Mouse (Mus musculus) frontal cortex, adult 2 months (tissue): Measurements from ENCODE around the gene Calm3. TPM values are rescaled to one million over a fixed set of nuclear protein-coding genes. Genes with fewer than 3 reads are reported as not detected.
A peak's percentile ranks its signal among the peaks of the same experiment; 100 is the strongest.

Source experiments
- DNase-seq, 2 experiments: peaks; one replicate each; pipeline ENCODE4 v3.0.0; 2022; ENCODE audit warnings: low spot score in 1 of 2; ENCODE audit errors: extremely low spot score in 1 of 2
- polyA plus RNA-seq: library from polyadenylated mRNA; depleted of rRNA; stranded (reverse); fragments of >200 nt; gene quantifications from 2 replicates; pipeline ENCODE4 v1.2.3, GENCODE M21; 2012

The Calm3 gene
- polyA plus RNA-seq, 1 experiment, result 1,679 TPM

DNA sequence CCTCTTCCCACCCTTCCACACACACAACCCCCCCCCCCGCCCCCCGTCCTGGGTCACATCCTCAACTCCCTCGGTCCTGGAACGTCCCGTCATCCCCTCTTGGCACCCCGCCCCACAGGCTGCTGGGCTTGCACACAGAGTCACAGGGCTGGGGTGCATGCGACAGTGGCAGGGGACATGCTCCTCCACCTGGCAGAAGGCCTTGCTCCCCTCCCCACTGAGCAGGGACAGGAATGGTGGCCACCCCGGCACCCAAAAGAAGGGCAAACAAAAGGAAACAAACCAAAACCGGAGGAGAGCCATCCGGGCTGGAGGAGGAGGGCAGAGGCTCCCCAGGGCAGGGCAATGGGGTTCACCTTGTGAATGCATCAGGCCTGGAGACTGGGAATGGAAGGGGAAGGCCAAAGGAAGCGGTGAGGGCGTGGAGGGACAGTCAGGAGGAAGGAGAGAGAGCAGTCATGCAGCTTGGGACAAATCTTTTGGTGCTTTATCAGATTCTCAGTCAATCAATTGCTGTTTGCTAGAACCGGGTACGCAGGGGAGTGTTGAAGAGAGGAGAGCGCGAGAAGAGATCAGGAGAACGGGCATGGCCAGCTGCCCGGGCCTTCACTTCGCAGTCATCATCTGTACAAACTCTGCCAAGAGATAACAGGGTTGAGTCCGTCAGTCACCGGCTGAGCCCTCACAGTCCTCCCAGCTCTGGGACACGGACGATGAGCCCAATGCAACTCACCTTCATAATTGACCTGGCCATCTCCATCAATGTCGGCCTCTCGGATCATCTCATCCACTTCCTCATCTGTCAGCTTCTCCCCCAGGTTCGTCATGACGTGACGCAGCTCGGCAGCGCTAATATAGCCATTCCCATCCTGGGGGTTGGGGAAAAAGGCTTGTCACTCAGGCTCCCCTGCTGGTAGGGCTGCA is 7.3 kb downstream of the Calm3 start:
- DNase-seq, result no peak

DNA sequence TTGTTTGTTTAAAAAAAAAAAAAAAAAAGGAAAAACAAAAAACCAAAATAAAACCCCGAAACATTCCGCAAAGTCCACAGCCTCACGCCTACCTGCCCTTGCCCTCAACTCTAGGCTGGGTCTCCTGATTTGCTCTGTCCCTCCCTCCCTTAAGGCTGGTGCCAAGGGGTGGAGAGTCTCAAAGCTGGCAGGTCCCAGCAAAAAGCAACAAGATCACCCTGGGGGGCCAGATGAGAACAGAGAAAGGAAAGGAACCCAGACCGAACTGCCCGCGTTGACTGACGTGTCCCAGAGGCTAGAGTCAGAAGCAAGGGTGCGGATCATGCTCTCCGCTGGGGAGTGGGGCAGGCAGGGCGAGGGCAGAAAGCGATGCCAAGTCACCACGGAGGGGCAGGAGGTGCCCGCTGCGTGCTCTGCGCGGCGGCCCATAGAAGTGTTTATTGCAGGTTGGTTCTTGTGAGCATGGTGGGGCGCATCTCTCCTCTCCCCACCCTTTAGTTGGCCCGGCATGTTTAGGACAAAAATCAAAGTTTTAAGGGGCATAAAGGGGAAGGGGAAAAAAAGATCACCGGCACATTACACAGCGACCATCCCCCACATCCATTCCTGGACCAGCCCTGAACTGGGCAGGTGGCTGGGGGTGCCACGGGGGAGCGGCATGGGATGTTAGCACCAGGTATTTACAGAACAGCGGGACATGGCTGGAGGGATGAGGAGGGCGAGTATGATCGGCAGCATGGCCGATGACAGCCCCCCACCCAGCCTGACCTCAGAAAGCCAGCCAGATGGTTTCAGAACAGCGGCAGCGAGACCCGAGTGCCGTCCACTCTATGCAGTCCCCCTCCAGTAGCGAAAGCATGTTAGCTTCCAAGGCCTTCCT is 8.2 kb downstream of the Calm3 start:
- DNase-seq, result no peak

GRCm38 (mm10) chr7:16914453-16915343 is 9.2 kb downstream of the Calm3 start:
- DNase-seq, result no peak

DNA sequence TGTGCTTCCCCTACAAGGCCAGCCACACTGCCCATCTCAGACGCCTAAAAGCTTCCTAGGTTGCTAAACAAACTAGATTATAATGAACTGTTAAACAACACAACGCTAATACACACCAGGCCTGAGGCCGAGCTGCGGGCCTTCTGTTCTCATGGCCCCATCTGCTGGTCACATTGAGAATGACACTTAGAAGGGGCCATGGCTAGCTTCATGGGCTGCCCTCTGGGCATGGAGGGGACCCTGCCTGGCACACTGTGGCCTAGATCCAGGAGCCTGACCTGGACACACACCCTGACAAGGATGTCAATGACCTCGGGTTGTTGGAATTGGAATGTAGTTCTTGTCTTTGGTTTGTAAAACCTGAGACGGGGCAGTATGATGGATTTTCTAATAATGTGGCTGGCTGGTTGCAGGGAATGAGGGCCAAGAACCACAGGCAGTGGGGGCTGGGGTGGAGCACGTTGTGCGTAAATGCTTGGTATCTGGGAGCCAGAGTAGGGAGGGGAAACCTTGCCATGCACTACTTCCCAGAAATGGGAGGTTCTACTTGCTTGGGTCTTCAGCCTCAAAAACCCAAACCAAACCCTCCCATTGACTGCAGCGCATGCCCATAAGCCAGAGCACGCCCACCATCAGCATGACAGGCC is 10.0 kb downstream of the Calm3 start:
- peak in 1 of 2 experiments; percentile 85 for DNase-seq

GRCm38 (mm10) chr7:16912360-16912759 is 11.6 kb downstream of the Calm3 start:
- DNase-seq, result no peak

DNA sequence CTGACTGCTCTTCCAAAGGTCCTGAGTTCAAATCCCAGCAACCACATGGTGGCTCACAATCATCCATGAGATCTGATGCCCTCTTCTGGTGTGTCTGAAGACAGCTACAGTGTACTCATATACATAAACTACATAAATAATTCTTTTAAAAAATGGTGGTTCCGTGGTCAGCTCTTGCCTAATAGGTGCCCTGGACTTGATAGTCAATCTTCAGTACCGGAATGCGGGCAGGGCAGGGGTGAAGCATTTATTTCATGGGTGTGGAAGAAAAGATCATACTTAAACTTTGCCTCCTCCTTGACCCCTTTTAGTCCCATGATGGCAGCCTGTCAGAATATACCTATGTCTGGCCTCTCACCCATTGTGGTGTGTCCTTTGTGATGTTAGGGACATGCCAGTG is 12.0 kb downstream of the Calm3 start:
- no peak for DNase-seq

DNA sequence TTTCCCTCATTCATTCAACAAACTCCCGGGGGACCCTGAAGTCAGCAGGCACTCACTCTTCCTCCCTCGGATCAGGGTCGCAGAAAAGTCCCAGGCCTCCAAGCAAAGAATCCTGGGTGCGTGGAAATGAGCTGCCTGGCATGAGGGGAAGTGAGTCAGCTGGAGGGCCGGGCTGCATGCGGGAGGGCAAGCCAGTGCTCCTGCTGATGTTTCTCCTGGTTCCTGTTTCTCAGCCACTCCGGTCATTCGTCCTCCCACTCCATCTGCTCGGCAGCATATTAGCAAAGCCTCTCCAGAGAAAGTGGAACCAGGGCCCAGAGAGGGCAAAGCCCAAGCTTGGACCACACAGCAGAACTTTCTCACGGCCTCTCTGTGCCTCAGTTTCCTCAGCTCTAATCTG is 14.0 kb downstream of the Calm3 start:
- DNase-seq, result no peak

GRCm38 (mm10) chr7:16908859-16909258 is 15.1 kb downstream of the Calm3 start:
- DNase-seq, result no peak

DNA sequence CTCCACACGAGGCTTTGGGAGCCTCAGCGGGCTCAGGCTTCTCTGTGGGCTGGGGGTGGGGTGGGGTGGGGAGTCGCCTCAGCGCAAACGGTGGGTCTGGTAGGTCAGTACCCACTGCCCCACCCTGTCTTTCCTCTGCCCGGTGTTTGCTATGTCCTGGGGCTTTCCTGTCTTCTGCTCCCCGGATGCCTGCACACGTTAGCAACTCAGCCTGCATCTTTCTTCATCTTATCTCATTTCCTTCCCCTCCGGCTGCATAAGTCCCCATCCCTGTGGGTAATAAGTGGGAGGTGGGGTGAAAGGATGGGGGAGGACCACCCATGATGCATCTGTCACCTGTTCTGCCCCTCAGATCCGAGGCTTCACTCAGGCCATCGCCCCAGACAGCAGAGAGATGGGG is 15.5 kb downstream of the Calm3 start:
- DNase-seq, result no peak

DNA sequence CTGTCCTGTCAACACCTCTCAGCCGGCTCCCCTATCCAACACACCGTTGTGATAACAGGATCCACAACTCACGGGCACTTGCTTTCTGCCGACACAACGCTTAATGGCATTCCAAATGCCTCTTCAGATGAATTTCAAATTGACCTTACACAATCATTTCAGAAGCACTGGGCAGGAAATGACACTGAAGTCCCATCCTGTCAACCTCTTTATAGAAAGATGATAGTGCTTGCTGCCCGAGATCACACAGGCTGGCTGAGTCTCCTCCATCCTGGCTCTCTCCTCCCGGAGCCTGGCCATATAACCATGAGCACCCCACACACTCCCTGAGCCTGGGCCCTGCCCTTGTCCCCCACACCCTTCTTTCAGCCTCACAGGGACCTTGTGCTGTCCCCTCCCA is 16.1 kb downstream of the Calm3 start:
- no peak for DNase-seq

GRCm38 (mm10) chr7:16906889-16907559 is 16.9 kb downstream of the Calm3 start:
- no peak for DNase-seq

GRCm38 (mm10) chr7:16906281-16906680 is 17.6 kb downstream of the Calm3 start, which contains the start of gene Ptgir:
TSS of gene Ptgir (plus strand) at chr7:16906490.
- no peak for DNase-seq

- DNase-seq, result no peak
Observed at GRCm38 (mm10) chr7:16905491-16906021, 18.4 kb downstream of the Calm3 start.

DNA sequence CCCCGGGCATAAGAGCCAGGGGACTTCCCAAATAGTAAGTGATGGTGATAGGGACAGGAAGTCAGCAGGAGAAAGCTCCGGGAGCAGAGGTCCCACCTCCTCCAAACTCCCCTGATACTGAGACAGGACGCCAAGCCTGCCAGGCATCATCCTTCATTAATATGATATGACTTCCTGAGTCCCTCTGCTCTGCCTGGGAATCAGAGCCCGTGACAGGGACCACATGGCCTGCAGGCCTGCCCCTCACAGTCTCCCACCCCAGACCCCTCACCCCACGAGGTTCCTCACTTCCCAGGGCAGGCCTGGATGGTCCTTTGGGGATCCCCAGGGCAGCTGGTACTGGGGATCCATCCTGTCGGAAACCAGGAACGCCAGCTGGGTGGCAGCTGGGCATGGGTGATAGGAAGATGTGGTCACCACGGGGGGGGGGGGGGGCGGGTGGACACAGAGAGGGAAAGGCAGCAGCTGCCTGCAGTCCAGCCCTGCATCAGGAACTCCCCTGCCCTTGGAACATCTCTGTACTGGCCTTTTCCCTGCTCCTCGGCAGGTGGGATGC is 19.7 kb downstream of the Calm3 start:
- DNase-seq, result no peak

DNA sequence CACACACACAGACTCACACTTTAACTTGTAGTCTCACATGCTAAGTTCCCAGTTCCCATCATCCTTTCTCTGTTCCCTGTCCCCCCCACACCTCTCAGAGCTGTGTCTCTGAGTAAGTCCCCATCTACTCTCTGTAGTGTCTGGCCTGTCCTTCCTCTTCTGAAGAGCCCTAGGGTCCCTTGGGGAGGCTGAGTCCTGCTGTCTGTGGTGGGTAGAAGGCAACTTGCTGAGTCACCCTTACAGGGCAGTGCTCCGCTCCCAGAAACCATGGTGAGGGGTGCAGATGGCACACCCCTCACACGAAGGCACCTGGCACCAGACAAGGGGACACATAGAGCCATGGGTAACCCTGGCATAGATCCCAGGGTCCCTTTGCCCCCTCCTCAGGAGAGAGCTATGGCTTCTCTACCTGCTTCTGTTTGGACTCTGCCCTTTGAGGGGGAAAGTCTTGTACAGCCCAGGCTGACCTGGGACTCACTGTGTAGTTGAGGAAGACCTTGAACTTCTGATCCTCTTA is 20.4 kb downstream of the Calm3 start:
- DNase-seq, result no peak

DNA sequence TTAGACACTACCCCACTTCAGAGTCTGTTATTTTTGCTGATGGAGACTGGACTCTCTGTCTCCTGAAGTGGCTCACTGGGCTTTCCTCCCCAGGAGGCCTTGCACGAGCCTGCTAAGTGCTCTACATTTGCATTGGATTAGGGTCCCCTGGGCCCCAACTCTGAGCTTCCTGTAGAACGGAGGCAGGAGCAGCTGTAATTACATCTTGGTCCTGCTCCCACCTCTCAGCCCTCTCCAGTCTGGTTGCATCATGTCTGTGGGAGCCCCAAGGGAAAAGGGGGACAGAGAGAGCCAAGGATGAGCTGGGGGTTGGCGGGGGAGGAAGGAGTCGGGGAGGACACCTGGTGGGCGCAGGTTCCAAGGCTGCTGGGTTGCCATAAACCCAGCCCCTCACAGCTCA is 23.4 kb downstream of the Calm3 start:
- no peak for DNase-seq

DNA sequence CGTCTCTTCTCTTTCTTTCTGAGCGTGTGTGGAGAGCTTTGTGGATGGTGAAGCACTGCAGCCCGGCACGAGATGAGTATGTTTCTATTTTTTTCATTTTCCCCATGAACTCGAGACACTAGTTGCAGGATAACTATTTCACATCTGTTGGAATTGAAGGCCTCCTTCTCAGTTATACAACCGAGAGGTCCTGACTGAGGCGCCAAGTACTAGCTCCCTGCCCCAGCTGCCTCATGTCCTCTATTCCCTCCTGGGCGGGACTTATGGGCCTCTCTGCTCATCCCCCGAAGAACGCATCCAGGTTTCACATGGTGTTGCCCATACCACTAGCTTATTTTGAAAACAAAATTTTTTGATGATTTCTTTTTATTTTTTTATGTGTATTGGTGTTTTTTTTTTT is 28.4 kb downstream of the Calm3 start:
- no peak for DNase-seq

DNA sequence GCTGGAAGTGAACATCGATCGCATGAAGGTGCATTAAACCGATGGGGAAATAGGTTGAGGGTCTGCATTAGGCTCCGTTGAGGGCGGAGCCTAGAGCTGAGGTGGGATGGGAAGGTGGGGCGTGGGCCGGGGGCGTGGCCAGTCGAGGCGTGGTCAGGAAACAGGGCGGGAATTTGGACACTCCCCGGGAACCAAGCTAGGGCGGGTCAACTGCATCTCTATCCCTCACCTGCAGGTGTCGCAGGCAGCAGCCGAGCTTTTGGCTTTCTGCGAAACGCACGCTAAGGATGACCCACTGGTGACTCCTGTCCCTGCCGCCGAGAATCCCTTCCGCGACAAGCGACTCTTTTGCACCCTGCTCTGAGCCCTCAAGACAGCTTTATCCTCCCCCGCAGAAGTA is 28.9 kb downstream of the Calm3 start:
- DNase-seq, result peak in 1 of 2 experiments; percentile 85

DNA sequence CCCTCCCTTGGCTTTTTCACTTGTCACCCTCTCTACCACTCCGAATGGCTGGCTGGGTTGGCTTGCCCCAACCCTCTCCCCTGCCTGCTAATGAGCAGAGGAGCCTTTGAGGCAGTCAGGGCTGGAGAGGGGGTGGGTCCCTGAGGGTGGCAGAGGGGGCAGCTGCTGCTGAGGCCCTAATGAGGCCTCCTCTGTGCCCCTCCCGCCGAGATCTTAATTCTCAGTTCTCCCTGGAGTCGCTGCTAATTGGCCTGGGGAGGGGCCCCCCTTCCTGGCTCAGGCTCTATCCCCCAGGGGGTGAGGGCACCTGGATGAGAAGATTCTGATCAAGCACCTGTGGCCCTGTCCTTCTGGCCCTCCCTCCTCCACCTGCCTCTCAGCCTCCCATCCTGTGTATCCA is 29.6 kb downstream of the Calm3 start:
- DNase-seq, result no peak
